Mouse (Mus musculus) CH12.LX (cell line): ENCODE measurements around the gene Acer3. TPM values are rescaled to one million over a fixed set of nuclear protein-coding genes. Genes with fewer than 3 reads are reported as not detected.

ENCODE experiments used
- DNase-seq: peaks from one replicate; pipeline ENCODE4 v3.0.0-alpha.2; 2013; ENCODE audit errors: extremely low read depth
- H3K27ac ChIP-seq: 2 replicates; pipeline ENCODE4 v1.5.1; 2012; ENCODE audit warnings: low read depth, mild to moderate bottlenecking, control low read depth, moderate library complexity; ENCODE audit not compliant: insufficient read depth
- H3K27me3 ChIP-seq: replicated peaks from 2 replicates; pipeline ENCODE3; 2012; ENCODE audit warnings: inconsistent platforms
- H3K36me3 ChIP-seq, 2 experiments: replicated peaks in 1 of 2; 2 replicates each; pipeline versions ENCODE3 to v1.6.1; 2012; ENCODE audit warnings: inconsistent platforms in 1 of 2, low read length in 1 of 2, mild to moderate bottlenecking in 1 of 2, mixed read lengths in 1 of 2, moderate library complexity in 1 of 2; ENCODE audit not compliant: control insufficient read depth in 1 of 2, insufficient read depth in 1 of 2
- H3K4me1 ChIP-seq, 2 experiments: 2 replicates each; pipeline ENCODE4 v1.6.1; 2012; ENCODE audit warnings: inconsistent platforms in 1 of 2, moderate library complexity in 1 of 2; ENCODE audit not compliant: insufficient read depth in 2 of 2, control insufficient read depth in 1 of 2
- H3K4me2 ChIP-seq: 2 replicates; pipeline ENCODE4 v1.6.1; 2012; ENCODE audit warnings: low read depth, mild to moderate bottlenecking, control low read depth; ENCODE audit not compliant: poor library complexity, insufficient read depth, severe bottlenecking
- H3K4me3 ChIP-seq, 3 experiments: fragments of 150-350 bp in 1 of 3; sonication (generic) in 1 of 3; replicated peaks in 1 of 3; 2 replicates each; pipeline versions ENCODE3 to v1.5.1; 2011 to 2012; ENCODE audit warnings: low read depth in 2 of 3, low read length in 2 of 3, mild to moderate bottlenecking in 2 of 3, moderate library complexity in 2 of 3, control low read depth in 1 of 3, improper control_type of control experiment in 1 of 3, inconsistent platforms in 1 of 3, mixed read lengths in 1 of 3; ENCODE audit not compliant: poor library complexity in 1 of 3
- H3K79me2 ChIP-seq: replicated peaks from 2 replicates; pipeline ENCODE4 v1.6.1; 2012; ENCODE audit warnings: mild to moderate bottlenecking, moderate library complexity; ENCODE audit not compliant: control insufficient read depth, poor library complexity, insufficient read depth, severe bottlenecking; ENCODE audit errors: extremely low read depth
- H3K9ac ChIP-seq: 2 replicates; pipeline ENCODE4 v1.6.1; 2012; ENCODE audit warnings: low read depth, mild to moderate bottlenecking, control low read depth, moderate library complexity; ENCODE audit not compliant: insufficient read depth
- H3K9me3 ChIP-seq: replicated peaks from 2 replicates; pipeline ENCODE3; 2012; ENCODE audit warnings: low read length, inconsistent platforms, mixed read lengths
- CHD1 ChIP-seq: IDR thresholded peaks from 2 replicates; pipeline ENCODE4 v1.6.1; 2012; ENCODE audit warnings: low read depth, low read length, improper control_type of control experiment, inconsistent platforms
- CTCF ChIP-seq, 2 experiments: IDR thresholded peaks in 1 of 2; conservative IDR thresholded peaks in 1 of 2; 2 replicates each; pipeline ENCODE4 v1.5.1; 2011 to 2012; ENCODE audit warnings: low read depth in 2 of 2, low read length in 2 of 2, improper control_type of control experiment in 1 of 2, inconsistent platforms in 1 of 2, mild to moderate bottlenecking in 1 of 2, moderate library complexity in 1 of 2
- ELF1 ChIP-seq: IDR thresholded peaks from 2 replicates; pipeline ENCODE4 v1.6.1; 2014; ENCODE audit warnings: low read depth, mild to moderate bottlenecking, inconsistent platforms, low read length, improper control_type of control experiment
- HCFC1 ChIP-seq: IDR thresholded peaks from 2 replicates; pipeline ENCODE4 v1.6.1; 2012; ENCODE audit warnings: low read depth, mild to moderate bottlenecking, inconsistent platforms, low read length, improper control_type of control experiment
- JUND ChIP-seq: conservative IDR thresholded peaks from 2 replicates; pipeline ENCODE4 v1.6.1; 2011; ENCODE audit warnings: low read depth, low read length, improper control_type of control experiment
- MAFK ChIP-seq: IDR thresholded peaks from 2 replicates; pipeline ENCODE4 v1.6.1; 2011; ENCODE audit warnings: low read length, improper control_type of control experiment; ENCODE audit not compliant: insufficient replicate concordance
- MAX ChIP-seq: IDR thresholded peaks from 2 replicates; pipeline ENCODE4 v1.6.1; 2011; ENCODE audit warnings: low read length, improper control_type of control experiment
- MXI1 ChIP-seq: IDR thresholded peaks from 2 replicates; pipeline ENCODE4 v1.6.1; 2011; ENCODE audit warnings: mild to moderate bottlenecking, low read depth, low read length, improper control_type of control experiment
- NRF1 ChIP-seq: IDR thresholded peaks from 2 replicates; pipeline ENCODE4 v1.6.1; 2014; ENCODE audit warnings: low read depth, mild to moderate bottlenecking, inconsistent platforms, low read length, improper control_type of control experiment, moderate library complexity
- POLR2A ChIP-seq: IDR thresholded peaks from 2 replicates; pipeline ENCODE4 v1.6.1; 2011; ENCODE audit warnings: low read depth, mild to moderate bottlenecking, improper control_type of control experiment, low read length
- SMC3 ChIP-seq: IDR thresholded peaks from 2 replicates; pipeline ENCODE4 v1.6.1; 2011; ENCODE audit warnings: low read depth, low read length, improper control_type of control experiment
- USF1 ChIP-seq: IDR thresholded peaks from 2 replicates; pipeline ENCODE4 v1.6.1; 2014; ENCODE audit warnings: low read depth, mild to moderate bottlenecking, inconsistent platforms, low read length, improper control_type of control experiment
- ZC3H11A ChIP-seq: IDR thresholded peaks from 2 replicates; pipeline ENCODE4 v1.6.1; 2012; ENCODE audit warnings: low read depth, mild to moderate bottlenecking, inconsistent platforms, low read length, improper control_type of control experiment
- ZKSCAN1 ChIP-seq: IDR thresholded peaks from 2 replicates; pipeline ENCODE4 v1.6.1; 2012; ENCODE audit warnings: low read depth, inconsistent platforms, low read length, improper control_type of control experiment, borderline replicate concordance
- dilution Hi-C: fragments of 300-500 bp; cut with MboI; formaldehyde crosslinking; loops from 2 replicates; pipeline ENCODE4 v1.14.3; 2020; ENCODE audit warnings: low sequenced_read_pairs; ENCODE audit not compliant: extremely low pct_unique_long_range_greater_than_20kb, extremely low pct_ligation_motif_present
- in situ Hi-C: fragments of 300-500 bp; cut with MboI; formaldehyde crosslinking; loops from 3 replicates; pipeline ENCODE4 v1.14.3; 2019; ENCODE audit warnings: low sequenced_read_pairs, low pct_ligation_motif_present, low pct_unique_long_range_greater_than_20kb, mixed read lengths
- polyA plus RNA-seq: library from polyadenylated mRNA; unstranded; fragments of >175 nt; gene quantifications from 2 replicates; pipeline ENCODE4 v1.2.1, GENCODE M21; 2012; ENCODE audit warnings: low read depth; ENCODE audit not compliant: insufficient read length
- total RNA-seq, 2 experiments: library from RNA; depleted of rRNA; stranded (reverse); fragments of 300-350 nt in 1 of 2; fragments of >200 nt in 1 of 2; gene quantifications; 2 replicates each; pipeline ENCODE4 v1.2.3; 2012 to 2014

Acer3 gene
- total and polyA plus RNA-seq, 3 experiments: 10.7 to 16.6 (median 14.4) TPM

DNA sequence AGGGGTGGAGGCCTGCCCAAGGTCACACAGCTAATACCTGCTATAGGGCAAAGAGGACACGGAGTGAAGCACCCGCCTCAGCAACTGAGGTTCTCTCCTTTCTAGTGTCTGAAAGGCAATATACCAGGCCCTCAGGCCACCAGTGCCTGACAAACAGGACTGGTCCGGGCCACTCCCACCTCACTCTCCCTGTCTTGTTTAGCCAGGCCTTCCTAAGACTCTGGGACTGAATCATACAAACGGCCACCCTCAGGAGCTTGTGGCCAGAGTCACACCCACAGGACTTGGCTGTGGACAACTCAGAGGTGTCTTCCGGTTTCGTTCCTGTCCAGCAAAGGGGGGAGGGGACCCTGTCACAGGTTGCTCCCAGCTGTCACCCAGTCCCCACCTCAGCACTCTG lies 158.8 kb downstream of the Acer3 start:
- Histone ChIP-seq H3K4me1 (peaks cover 0 to 5% of the 10 kb centered on the region in 2 experiments; a peak in 1 of 4 replicates), H3K9ac (no peak overlapping the region)
- in situ Hi-C loops: loop anchor here (25.0 kb wide), 1 partner anchor 275 kb away; the partner anchor contains the start of gene Gucy2d

DNA sequence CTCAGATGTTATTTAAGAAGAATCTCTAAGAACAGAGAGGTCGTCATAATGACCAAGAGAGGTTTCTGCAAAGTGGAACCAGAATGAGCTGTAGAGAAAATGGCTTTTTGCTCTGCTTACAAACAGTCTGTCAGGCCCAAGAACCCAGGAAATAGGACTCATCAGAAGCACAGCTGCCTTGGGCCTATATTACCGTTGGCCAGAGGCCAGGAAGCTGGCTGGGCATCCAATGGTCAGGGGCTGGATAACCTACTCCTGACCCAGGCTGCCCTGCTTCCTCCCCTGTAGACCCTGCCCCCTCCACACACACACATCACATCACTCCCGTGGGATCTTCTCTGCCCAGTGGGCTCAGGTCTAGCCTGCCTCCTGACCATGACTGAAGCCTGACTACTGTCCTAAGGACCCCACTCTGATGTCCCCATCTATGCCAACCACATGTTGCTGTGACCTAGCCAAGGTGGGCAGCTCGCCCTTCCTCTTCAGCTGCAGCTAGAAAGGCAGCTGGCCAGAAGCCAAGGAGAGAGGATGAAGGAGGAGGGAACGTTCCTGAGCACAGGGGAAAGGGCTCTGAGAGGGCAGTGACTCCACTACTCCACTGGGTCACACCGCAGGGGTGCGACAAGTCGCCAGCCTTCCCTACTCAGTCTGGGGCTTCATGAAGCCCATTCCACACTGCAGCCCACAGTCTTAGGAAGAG lies 160.8 kb downstream of the Acer3 start:
- H3K27ac ChIP-seq: no peak overlapping the region
- DNase-seq: no peak
- H3K27me3 ChIP-seq: peaks cover 3% of the 10 kb centered on the region
- in situ Hi-C loops (loop anchor here (25.0 kb wide), 1 partner anchor 277 kb away; the partner anchor contains the start of gene Gucy2d), dilution Hi-C loops (no loop called here)
- no peaks in the 10 kb centered on the region for H3K36me3 ChIP-seq
- no peaks in the 10 kb centered on the region for H3K9me3 ChIP-seq
- no peak overlapping the region for H3K9ac ChIP-seq
- H3K79me2 ChIP-seq: no peaks in the 10 kb centered on the region
- peaks cover 0 to 16% of the 10 kb centered on the region in 2 experiments; a peak in 2 of 4 replicates for H3K4me1 ChIP-seq
- no peak overlapping the region for H3K4me3 ChIP-seq
- TF ChIP-seq CHD1 (no peak), USF1 (no peak), ZC3H11A (no peak), MAX (no peak)
- no peak overlapping the region for H3K4me2 ChIP-seq

More for the DNA sequence above, 158.8 kb downstream of the Acer3 start:
- TF ChIP-seq JUND: no peak
- no peak for TF ChIP-seq POLR2A
- H3K4me2 ChIP-seq: no peak overlapping the region
- no peak overlapping the region for H3K4me3 ChIP-seq
- H3K27ac ChIP-seq: no peak overlapping the region
- H3K9me3 ChIP-seq: no peaks in the 10 kb centered on the region
- dilution Hi-C loops: no loop called here
- H3K27me3 ChIP-seq: peaks cover 3% of the 10 kb centered on the region
- no peaks in the 10 kb centered on the region for H3K36me3 ChIP-seq
- DNase-seq: no peak
- H3K79me2 ChIP-seq: no peaks in the 10 kb centered on the region

DNA sequence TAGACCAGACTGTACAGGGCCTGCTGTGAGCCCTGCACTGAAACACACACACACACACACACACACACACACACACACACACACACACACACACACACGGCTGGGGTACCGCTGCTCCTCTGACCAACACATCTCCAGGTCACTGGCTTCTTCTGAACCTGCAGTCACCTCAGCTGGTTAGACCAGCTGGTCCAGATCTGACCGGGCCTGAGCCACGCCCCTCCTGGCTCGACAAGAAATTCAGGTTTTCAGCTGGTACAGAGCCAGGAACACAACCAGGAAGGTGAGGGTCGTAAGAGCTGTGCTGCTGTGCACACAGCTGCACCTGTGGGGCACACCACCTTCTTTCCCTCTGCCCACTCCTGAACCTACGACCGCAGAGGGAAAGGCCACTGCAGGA lies 162.5 kb downstream of the Acer3 start:
- Histone ChIP-seq H3K4me1 (peaks cover 0 to 16% of the 10 kb centered on the region in 2 experiments; a peak in 1 of 4 replicates), H3K27me3 (peaks cover 3% of the 10 kb centered on the region), H3K9me3 (no peaks in the 10 kb centered on the region)
- DNase-seq: no peak
- TF ChIP-seq NRF1 (no peak), HCFC1 (no peak), MAFK (no peak), ELF1 (no peak), MXI1 (no peak), USF1 (no peak), CTCF (conservative IDR thresholded peaks at IDR 0.05 in 1 of 2, IDR thresholded peaks at IDR 0.05 in 1 of 2; ENCODE audit: low read depth in 2 of 2, low read length in 2 of 2) (no peak), SMC3 (no peak), ZKSCAN1 (no peak)
- TF ChIP-seq, all 38 proteins: peak for 0
- in situ Hi-C loops: loop anchor here (25.0 kb wide), 1 partner anchor 279 kb away; the partner anchor contains the start of gene Gucy2d
- Histone ChIP-seq H3K4me2 (no peak overlapping the region), H3K36me3 (no peaks in the 10 kb centered on the region), H3K79me2 (no peaks in the 10 kb centered on the region), H3K4me3 (no peak overlapping the region), H3K9ac (no peak overlapping the region), H3K27ac (no peak overlapping the region)
- dilution Hi-C loops: no loop called here
